Mouse (Mus musculus) lung, adult 2 months (tissue): ENCODE measurements at regions not wholly inside any gene's neighbourhood (a gene's known extent, or its start where the extent isn't known, plus 50 kb on each side); places are given as distances from the start of the nearest gene placed in this dataset.

Experiments used
- CTCF ChIP-seq: fragments of 200-500 bp; IDR thresholded peaks from 2 replicates; pipeline ENCODE4 v1.5.1; 2011; ENCODE audit warnings: mild to moderate bottlenecking, low read length, control low read depth; ENCODE audit not compliant: insufficient read depth
- POLR2A ChIP-seq: fragments of 200-500 bp; IDR thresholded peaks from 2 replicates; pipeline ENCODE4 v1.6.1; 2011; ENCODE audit warnings: low read depth, mild to moderate bottlenecking, control low read depth, low read length, borderline replicate concordance; ENCODE audit errors: extremely low read depth

DNA sequence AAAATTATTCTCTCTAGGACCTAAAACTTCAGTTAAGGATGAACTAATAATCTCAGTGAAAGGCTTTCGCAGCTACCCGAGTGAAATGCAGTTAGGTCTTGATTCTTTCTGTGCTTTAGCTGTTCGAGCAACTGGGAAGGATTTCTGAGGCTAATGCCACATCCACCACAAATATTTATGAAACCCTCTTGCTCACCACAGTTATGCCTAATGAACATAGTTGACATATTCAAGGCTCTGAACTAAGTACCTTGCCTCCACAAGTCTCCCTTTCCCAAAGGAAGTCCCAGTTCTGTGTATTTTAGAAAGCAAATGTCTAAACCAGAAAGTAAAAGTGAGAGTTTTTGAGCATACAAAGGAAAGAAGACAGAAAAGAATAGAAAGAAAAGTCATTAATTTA, 129.1 kb upstream of the Bank1 start:
- TF ChIP-seq CTCF = no peak
- no peak for TF ChIP-seq POLR2A
